Mouse (Mus musculus): ENCODE measurements around the gene Retsat. TPM values are rescaled to one million over a fixed set of nuclear protein-coding genes. Genes with fewer than 3 reads are reported as not detected.

Retsat gene
- total RNA-seq, 4 experiments from 2014 or later: 63.5 to 114 (median 84.2) TPM

DNA sequence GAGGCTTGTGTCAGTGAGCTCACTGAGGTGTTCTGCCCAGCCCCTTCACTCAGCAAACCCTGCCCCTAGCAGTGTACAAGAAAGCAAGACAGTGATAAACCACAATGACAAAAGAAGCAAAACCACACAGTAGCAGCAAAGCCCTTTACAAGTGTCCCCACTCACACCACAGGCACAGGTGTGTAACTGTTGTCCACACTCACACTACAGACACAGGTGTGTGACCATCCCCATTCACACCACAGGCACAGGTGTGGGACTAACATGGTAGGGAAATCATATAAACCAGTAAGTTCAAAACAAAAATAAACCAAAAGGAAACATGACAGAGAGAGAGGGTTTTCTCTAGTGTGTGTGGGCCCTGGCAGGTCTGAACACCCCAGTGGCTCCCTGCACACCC lies 10.0 kb upstream of the Retsat start:
- no peak for DNase-seq (ENCODE audit: low spot score in 2 of 2)

- no peak for DNase-seq (ENCODE audit: low spot score in 2 of 2)
Measured at GRCm38 (mm10) chr6:72590111-72590510, 8.2 kb upstream of the Retsat start.

GRCm38 (mm10) chr6:72593011-72593803 lies 5.1 kb upstream of the Retsat start:
- peak in 1 of 2 experiments; percentile 42 for DNase-seq (ENCODE audit: low spot score in 2 of 2)

DNA sequence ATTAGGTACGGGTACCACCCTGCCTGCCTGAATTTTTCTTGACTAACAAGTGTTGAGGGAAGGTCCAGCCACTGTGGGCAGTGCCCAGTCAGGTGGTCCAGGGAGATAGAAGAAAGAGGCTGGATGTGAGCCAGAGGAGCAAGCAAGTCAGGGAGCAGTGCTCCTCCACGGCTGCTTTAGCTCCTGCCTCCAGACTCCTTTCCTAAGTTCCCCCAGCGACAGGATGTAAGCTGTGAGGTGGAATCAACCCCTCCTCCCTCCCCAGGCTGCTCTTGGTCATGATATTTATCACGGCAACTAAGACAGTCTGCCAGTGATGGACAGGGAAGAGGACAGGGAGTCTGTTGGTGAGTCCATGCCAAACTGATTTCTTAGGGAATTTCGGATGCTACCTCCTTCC lies 4.4 kb upstream of the Retsat start:
- no peak for DNase-seq (ENCODE audit: low spot score in 2 of 2)

DNA sequence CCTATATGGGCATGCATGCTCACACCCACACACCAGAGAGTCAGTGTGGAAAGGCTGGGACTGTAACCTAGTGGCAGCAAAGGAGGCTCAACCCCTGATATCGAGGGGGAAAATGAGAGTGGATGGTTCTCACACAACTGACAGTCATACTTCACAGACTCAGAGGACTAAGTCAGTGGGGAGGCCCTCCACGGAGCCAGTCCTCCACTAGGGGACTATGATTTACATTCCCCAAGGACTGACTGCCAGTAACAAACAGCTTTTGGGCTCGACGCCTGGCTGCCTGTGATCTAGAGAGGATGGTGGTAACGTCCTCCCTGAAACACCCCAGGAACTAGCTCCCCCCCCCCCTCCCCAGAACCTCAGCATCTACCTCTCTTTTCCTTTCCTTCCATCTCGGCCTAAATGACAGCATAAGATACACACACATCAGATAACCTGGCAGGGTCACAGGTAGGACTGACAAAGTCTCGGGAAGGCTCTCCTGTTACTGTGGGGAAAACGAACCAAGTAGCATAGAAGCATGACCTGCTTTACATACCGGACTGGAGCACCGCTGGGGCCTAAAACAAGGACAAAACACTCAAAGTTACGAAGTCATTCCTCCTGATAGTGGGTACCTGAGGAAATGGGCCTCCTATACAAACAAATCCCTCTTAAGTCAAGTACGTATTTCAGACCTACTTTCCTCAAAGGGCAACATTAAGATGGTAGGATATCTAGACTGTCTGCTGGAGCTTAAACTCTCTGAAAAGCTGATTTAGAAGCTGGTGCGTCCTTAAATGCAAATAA lies 996 bp upstream of the Retsat start:
- DNase-seq (ENCODE audit: low spot score in 2 of 2): no peak

GRCm38 (mm10) chr6:72598791-72599557 lies 699 bp downstream of the Retsat start:
- peak in 1 of 2 experiments; percentile 50 for DNase-seq (ENCODE audit: low spot score in 2 of 2)

DNA sequence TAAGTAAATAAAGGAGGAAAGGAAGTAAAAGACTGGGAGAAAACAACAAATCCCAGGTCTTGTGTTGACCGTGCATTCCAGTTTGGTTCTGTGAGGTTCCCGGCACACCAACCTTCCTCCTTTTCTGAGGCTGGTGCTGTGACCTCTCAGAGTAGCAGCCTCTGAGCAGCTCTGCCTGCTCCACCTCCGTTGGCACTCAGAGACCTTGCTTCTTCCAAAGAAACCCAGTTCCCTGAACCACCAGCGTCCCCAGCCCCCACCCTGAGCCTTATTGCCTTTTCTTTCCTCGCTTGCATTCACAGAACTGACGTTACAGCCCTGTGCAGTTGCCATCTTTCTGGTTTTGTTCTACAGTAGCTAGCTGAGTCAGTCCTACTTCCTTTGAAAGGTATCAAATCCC lies 1.9 kb downstream of the Retsat start:
- DNase-seq (ENCODE audit: low spot score in 2 of 2): no peak

- DNase-seq (ENCODE audit: low spot score in 2 of 2): no peak
Measured at GRCm38 (mm10) chr6:72600771-72601170, 2.5 kb downstream of the Retsat start.

DNA sequence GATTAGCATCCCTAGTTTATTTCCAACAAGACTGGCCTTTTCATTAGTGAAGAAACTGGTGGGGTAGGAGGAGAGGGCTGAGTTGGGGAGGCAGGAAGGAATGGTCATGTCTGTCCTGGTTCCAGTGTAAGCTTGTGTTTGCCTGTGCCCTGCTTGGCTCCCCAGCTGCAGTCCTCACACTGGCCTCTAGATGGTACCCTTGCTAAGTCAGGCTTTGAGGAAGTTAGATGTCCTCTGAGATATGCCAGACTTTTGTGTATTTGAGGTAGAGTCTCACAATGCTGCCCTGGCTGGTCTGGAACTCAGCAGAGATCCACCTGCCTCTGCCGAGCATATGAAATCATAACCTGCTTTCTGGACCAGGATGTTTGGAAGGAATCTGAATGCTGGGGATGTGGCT lies 3.5 kb downstream of the Retsat start:
- DNase-seq (ENCODE audit: low spot score in 2 of 2): peak; percentile 62 to 83

- no peak for DNase-seq (ENCODE audit: low spot score in 2 of 2)
Measured at GRCm38 (mm10) chr6:72604066-72604465, 5.8 kb downstream of the Retsat start.

DNA sequence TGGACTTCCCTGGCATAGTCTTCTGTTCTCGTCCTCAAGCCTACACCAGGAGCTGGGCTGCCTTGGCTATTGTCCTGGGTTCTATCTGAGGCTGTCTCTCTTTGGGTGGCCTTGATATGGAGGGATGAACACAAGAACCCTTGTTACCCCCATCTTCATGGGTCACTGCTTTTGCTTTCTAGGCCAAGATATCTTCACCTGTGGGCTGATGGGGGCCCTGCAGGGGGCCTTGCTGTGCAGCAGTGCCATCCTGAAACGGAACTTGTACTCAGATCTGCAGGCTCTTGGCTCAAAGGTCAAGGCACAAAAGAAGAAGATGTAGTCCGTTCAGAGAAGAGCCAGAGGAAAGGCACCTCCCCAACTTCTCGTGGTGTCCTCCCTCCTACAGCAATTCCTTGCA lies 8.8 kb downstream of the Retsat start:
- no peak for DNase-seq (ENCODE audit: low spot score in 2 of 2)

GRCm38 (mm10) chr6:72607676-72608075 lies 9.4 kb downstream of the Retsat start:
- DNase-seq (ENCODE audit: low spot score in 2 of 2): no peak

DNA sequence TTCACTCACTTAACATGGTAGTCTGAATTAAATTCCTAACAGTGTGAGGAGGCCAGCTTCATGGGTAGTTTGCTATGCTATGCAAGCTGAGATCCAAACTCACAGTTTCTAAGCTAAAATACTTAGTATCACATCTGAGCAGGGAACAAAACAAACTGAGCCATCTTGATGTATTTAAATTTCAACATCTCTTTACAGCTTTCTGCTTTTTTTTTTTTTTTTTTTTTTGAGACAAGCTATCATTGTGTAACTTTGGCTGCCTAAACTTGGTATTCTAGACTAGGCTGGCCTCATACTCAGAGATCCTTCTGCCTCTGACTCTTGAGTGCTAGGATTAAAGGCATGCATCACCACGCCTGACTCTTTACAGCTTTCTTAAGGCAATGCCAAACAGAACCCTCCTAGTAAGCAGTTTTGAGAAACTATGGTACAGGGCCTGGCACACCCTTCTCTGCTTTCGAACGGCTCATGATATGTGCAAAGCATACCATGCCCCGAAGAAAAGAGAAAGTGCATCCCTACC lies 10.4 kb downstream of the Retsat start:
- no peak for DNase-seq (ENCODE audit: low spot score in 2 of 2)

DNA sequence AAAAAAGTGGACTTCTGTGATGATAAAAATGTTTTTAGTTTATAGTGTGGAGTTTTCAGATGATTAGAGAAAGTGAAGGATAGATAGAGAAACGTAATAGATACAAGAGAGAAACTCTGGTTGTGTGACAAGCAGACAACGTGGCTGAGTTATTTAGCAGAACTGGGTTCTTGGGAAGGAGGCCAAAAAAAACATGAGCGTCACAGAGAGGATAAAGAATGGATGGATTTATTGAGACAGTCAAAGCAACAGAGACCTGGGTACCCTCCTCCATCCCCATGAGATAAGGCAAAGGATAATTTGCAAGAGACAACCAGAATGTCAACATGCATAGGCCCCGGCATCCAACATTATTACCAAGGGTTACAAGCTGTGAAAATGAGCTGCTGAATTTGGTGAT lies 12.0 kb downstream of the Retsat start:
- DNase-seq (ENCODE audit: low spot score in 2 of 2): no peak

- DNase-seq (ENCODE audit: low spot score in 2 of 2): no peak
Measured at GRCm38 (mm10) chr6:72615151-72615550, 16.9 kb downstream of the Retsat start.

DNA sequence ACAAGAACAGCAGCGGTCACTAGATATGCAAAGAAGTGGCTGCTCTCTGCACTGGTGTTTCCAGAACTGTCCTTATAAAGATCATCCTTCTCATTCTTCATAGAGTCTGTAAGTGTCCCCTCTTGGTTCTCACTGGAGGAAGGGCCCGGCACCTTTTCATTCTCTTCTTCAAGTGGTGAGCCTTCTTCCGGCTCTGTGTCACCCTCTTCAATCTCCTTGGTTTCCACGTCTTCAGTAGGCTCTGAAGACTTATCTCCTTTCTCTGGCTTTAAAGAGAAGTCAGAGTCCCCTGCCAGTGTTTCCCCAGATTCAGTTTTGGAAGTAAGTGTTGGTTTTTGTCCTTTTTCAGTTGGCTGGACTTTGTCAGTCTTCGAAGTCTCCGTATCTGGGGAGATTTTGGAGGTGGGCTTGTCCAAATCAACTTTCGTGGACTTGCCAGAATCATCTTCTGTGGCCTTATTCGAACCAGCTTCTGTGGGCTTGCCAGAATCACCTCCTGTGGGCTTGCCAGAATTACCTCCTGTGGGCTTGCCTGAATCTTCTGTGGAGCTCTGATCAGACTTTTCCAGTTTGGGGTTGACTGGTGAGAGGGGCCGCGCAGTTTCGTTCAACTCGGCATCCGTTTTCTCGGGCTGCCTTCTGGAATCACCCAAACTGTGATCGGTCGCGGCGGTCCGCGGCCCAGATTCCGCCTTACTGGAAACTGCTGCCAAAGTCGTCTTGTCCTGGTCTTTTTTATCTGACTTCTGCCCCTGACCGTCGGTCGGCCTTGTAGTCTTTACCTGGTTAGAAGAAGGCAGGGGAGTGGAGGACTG lies 17.5 kb downstream of the Retsat start:
- DNase-seq (ENCODE audit: low spot score in 2 of 2): no peak

DNA sequence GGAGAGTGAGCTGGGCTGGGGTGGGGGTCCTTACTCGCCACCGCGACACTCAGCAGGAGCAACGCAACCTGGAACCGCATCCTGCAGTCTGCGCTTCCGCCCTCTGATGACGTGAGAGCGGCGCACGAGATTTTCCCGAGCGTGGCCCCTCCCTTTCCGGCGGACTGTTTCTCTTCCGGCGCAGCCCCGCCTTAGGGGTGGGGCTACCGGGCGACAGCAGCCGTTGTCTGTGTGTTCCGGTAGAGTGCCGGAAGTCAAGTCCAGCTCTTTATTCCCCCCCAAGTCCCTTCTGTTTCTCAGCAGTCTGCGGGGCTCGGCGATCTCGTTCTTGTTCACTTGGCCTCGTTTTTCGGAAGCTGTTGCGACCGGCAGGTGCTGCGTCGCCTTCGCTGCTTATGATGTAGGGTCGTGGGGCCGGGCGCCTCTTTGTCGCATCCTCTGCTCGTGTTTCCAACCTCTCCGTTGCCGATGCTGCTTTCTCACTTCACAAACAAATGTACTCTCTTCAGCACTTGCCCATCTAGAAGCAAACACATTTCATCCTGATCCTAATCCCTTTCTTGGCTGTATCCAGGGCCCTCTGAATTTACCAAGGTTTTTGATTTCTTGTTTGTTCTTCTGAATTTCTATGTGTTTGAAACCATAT lies 18.5 kb downstream of the Retsat start, which contains the start of gene Tgoln1:
Gene Tgoln1 (minus strand): TSS at position 358 of the 646 bp plus-strand sequence.
- DNase-seq (ENCODE audit: low spot score in 2 of 2): peak; percentile 90

GRCm38 (mm10) chr6:72619734-72620532 lies 21.7 kb downstream of the Retsat start:
- no peak for DNase-seq (ENCODE audit: low spot score in 2 of 2)

DNA sequence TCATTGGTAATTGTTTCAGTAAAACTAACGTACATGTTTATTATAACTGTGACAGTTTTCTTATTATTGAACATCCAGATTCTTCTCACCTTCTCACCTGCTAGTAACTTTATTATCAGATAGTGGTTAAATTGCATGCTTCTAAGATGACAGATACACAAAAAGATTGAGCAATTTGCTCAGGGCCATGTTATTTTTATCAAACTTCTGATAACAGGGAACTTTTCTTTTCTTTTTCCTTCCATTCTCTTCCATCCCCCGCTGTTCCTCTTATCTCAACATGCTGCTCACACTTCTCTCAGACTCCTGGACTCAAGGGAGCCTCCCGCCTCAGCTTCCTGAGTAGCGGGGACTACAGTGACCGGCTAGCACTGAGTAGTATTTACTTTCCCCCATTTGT lies 22.6 kb downstream of the Retsat start:
- DNase-seq (ENCODE audit: low spot score in 2 of 2): no peak

Data from layer of hippocampus, adult 8-10 months (tissue).